Mouse (Mus musculus) cortical plate, adult 2 months (tissue): Measurements from ENCODE around the gene Tns1. TPM values are rescaled to one million over a fixed set of nuclear protein-coding genes. Genes with fewer than 3 reads are reported as not detected.

ENCODE experiments used
- H3K27ac ChIP-seq: fragments of 200-500 bp; 2 replicates; pipeline ENCODE4 v1.5.1; 2012; ENCODE audit warnings: low read length, control low read depth, inconsistent platforms; ENCODE audit not compliant: insufficient read depth
- H3K4me1 ChIP-seq: fragments of 200-500 bp; 2 replicates; pipeline ENCODE4 v1.6.1; 2011; ENCODE audit warnings: low read length; ENCODE audit not compliant: control insufficient read depth, insufficient read depth
- H3K4me3 ChIP-seq: fragments of 200-500 bp; 2 replicates; pipeline ENCODE4 v1.5.1; 2011; ENCODE audit warnings: mild to moderate bottlenecking, low read length, control low read depth; ENCODE audit not compliant: insufficient read depth
- CTCF ChIP-seq: fragments of 200-500 bp; IDR thresholded peaks from 2 replicates; pipeline ENCODE4 v1.5.1; 2011; ENCODE audit warnings: mild to moderate bottlenecking, control low read depth, low read length; ENCODE audit not compliant: insufficient read depth; ENCODE audit errors: extremely low read depth
- POLR2A ChIP-seq: fragments of 200-500 bp; IDR thresholded peaks from 2 replicates; pipeline ENCODE4 v1.6.1; 2011; ENCODE audit warnings: mild to moderate bottlenecking, low read length, control low read depth; ENCODE audit not compliant: insufficient read depth; ENCODE audit errors: extremely low read depth
- polyA plus RNA-seq: library from polyadenylated mRNA; depleted of rRNA; stranded (reverse); fragments of >200 nt; gene quantifications from 2 replicates; pipeline ENCODE4 v1.2.3, GENCODE M21; 2012

Tns1 gene
- polyA plus RNA-seq, 1 experiment, result 23.0 TPM

DNA sequence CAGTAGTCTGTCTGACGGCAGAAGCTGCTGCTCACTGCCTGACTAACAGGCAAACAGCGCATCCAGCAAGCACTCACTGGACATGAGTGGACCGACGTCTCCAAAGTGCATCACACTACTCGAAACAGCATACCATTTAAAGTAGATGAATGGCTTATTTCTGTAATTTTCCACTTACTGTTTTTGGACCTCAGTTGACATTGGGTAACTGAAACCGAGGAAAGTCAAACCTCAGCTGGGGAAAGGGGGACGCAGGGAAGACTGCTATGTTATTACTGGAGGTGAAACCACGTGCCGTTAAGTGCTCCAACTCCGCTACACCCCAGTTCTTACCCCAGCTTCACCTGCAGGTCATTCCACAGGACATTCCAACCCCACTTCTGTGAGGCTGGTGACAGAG, 111.5 kb downstream of the Tns1 start:
- no peak for TF ChIP-seq POLR2A
- no peak for TF ChIP-seq CTCF
- H3K27ac ChIP-seq, result no peak overlapping the region
- no peaks in the 10 kb centered on the region for H3K4me1 ChIP-seq
- H3K4me3 ChIP-seq, result no peak overlapping the region

DNA sequence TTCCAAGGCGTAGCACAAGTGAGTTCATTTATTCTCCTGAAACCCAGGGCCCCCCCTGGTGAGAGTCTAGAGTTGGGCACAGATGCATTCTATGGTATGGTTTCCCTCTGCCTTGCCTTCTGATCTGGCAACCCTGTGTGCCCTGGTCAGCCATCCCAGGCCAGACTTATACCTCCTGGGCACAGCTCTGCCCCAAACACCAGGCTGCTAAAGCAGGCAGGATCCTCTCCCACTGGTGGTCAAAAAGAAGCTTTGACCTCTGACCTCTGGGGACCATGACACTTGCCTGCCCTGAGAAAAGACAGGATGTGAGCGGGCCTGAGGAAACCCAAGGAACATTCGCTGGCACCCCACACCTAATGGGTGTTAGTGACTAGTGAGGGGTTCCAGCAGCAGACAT, 114.8 kb downstream of the Tns1 start:
- no peak overlapping the region for H3K27ac ChIP-seq
- no peak overlapping the region for H3K4me3 ChIP-seq
- H3K4me1 ChIP-seq, result no peaks in the 10 kb centered on the region
- no peak for TF ChIP-seq POLR2A
- TF ChIP-seq CTCF, result no peak

DNA sequence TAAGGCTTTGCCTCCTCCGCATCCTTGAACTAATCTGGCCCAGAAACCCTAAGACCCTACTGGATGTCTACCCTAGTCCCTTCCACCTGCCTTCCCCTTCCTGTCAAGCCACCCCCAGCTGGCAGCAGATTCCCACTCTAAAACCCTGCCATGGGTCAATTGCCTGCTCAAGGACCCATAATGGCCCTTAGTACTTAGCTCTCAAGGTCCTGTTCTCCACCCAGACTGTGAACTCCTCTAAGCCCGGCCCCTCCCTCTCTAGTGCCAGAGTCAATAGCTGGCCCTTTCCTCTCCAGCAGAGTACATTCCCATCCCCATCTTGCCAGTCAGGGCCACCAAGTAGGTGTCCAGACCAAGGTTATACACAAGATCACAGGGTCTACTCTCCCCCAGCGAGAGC, 115.3 kb downstream of the Tns1 start:
- no peak for TF ChIP-seq POLR2A
- TF ChIP-seq CTCF, result no peak

DNA sequence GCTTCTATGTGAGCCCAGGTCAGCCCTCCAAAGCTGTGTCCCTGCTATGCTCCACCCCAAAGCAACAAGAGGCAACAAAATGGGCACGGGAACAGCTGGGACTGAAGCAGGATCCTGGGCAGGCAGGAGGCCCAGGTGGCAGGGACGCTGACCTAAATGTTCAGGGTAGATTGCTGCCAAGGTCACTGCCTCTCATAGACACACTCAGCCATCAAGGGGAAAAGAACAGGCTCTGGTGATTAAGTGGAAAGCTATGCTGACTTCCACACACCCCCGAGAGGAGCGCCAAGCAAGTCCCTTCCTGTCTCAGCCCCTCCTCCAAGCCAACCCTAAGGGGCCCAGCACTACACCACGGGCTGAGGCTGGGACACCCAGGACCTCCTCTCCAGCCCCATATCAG, 115.8 kb downstream of the Tns1 start:
- Histone ChIP-seq H3K4me1 (no peaks in the 10 kb centered on the region), H3K27ac (no peak overlapping the region), H3K4me3 (no peak overlapping the region)
- TF ChIP-seq POLR2A, result no peak
- no peak for TF ChIP-seq CTCF

More for the DNA sequence above, 115.3 kb downstream of the Tns1 start:
- Histone ChIP-seq H3K27ac (no peak overlapping the region), H3K4me3 (no peak overlapping the region), H3K4me1 (no peaks in the 10 kb centered on the region)

DNA sequence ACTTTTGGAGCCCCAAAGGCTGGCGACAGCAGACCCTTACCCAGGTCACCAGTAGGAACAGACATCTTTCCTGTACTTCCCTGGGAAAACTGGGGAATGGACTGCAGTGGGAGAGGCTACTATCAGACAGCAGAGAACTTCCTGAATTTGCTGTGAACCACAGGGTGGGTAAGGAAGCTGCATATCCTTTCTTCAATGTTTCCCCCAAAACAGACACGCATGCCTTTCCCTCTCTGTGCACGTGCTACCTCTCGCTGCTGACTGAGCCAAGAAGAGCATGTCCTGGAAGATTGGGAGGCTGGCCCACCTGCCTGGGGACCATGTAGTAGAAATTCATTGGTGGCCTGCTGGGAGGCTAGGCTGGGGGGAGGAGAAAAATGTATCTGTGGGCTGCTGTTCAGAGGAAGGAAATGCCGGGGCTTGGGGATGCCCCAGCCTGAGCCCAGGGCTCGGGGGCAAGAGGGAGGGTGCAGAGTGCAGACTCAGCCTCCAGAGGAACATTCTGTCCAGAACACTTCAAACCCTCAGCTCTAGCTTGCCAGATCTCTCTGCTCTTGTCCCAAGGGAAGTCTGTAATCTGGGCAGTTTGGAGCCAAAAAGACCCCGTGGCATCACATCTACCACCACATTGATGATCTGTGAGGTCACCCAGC, 116.7 kb downstream of the Tns1 start:
- H3K4me1 ChIP-seq, result no peaks in the 10 kb centered on the region
- no peak overlapping the region for H3K4me3 ChIP-seq
- TF ChIP-seq POLR2A, result no peak
- no peak for TF ChIP-seq CTCF
- no peak overlapping the region for H3K27ac ChIP-seq

DNA sequence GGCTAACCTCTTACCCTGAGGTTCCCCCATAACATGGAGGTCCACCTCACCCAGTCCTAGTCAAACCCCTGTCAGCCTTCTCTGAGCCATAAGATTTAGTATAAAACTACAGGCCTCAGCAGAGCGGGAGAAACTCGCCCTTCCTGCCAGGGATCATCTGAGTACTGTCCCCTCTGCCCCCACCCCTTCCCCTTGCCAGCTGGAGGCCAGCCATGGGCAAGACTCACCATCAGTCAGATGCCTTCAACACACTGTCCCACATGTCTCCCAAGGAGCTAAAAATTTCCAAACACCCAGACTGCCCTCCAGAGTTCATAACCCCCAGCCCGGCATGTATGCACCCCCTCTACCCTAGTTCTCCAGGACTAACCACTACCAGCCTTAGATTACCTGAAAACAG, 119.2 kb downstream of the Tns1 start:
- no peaks in the 10 kb centered on the region for H3K4me1 ChIP-seq
- no peak overlapping the region for H3K27ac ChIP-seq
- TF ChIP-seq CTCF, result no peak
- TF ChIP-seq POLR2A, result no peak
- no peak overlapping the region for H3K4me3 ChIP-seq

DNA sequence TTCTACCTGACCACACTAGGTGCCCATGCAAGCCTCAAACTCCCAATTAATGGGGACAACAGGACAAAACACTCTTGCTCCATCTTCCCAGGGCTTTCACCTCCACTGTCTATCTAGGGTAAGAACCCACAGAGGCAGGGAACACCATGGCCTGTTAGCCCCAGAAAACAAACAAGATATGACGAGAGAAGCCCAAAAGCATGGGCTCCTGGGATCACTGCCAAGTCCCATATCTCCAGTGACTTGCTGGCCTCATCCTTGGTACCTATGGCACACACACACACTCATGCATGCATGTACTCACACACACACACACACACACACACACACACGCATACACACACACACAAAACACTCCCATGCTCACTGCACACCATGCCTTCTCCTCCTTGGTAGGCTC, 120.5 kb downstream of the Tns1 start:
- Histone ChIP-seq H3K27ac (no peak overlapping the region), H3K4me3 (no peak overlapping the region), H3K4me1 (no peaks in the 10 kb centered on the region)
- TF ChIP-seq POLR2A, result no peak
- no peak for TF ChIP-seq CTCF

DNA sequence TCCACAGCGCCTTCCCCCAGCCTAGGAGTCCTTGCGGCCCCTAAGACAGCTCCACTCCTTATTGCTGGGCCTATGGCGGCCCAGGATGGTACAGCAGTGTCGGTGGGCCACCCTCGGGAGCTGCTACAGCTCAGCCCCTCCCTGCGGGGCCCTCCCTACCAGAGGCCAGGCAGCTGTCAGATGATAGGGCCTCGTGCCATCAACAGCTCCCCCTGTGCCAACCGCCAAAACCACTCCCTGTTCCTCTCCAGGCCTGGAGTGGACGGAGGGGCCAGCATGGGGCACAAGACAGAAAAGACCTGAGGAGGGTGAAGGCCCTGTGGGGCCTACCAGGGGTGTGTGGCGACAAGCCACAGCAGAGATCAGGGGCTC, 122.8 kb downstream of the Tns1 start:
- Histone ChIP-seq H3K4me1 (no peaks in the 10 kb centered on the region), H3K4me3 (no peak overlapping the region), H3K27ac (no peak overlapping the region)
- TF ChIP-seq CTCF (no peak), POLR2A (no peak)

DNA sequence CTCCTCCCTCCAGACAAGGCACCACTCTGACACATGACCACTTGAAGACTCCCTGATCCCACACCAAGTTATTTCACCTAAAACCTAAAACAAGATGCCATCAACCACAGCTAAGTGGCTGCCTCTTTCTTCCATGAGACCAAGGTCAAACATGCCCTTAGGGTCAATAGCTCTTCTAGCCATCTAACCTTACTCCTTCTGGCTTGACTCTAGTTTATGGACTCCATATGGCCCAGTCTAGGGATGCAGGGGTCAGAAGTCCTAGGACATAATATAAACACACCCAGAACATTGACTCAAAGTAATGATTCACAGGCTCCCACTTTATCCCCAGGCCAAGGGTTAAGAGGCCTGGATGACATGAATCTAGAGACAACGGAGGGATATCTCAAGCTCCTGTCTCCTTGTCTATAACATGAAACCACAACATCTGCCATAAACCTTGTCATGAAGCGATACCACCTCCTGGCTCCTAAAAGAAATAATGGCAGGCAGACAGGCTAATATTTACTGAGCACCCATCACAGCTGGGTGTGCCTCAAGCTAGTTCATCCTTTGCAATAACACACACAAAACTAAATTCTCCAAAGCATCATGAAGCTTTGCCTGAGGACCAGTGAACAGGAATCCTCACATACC, 123.3 kb downstream of the Tns1 start:
- Histone ChIP-seq H3K4me1 (no peaks in the 10 kb centered on the region), H3K27ac (no peak overlapping the region; the same call in 1 of the 2 replicates), H3K4me3 (no peak overlapping the region)
- no peak for TF ChIP-seq CTCF
- TF ChIP-seq POLR2A, result no peak

DNA sequence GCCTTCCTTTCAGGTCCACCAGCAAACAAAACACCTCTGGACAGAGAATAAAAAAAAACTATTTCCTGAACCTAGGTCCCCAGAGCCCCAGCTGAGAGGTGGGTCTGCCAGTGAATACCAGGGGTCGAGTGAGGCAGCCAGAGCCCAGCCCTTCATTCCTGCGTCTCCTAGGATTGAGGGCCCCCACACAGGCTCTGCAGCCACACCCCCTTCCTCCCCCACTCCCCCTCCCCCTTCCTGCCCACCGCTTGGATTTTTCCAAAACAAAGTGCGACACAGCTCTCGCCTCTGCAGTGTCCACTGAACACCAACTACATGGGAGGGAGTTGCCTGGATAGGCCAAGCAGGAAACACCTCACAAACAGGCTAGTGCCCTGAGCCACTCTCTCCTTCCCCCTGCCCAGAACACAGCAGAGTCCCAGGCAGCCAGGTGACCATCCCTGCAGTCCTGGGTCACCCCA, 124.0 kb downstream of the Tns1 start:
- H3K27ac ChIP-seq, result peak overlapping the region; percentile 99
- no peak for TF ChIP-seq CTCF
- TF ChIP-seq POLR2A, result no peak

More for the DNA sequence above, 124.0 kb downstream of the Tns1 start:
- Histone ChIP-seq H3K4me3 (no peak overlapping the region), H3K4me1 (no peaks in the 10 kb centered on the region)
